Mouse (Mus musculus) frontal cortex, postnatal 36 days (tissue): Measurements from ENCODE around the gene Pcdh9.

Experiments
- DNase-seq, 2 experiments: peaks; one replicate each; pipeline ENCODE4 v3.0.0; 2022; ENCODE audit warnings: low spot score in 2 of 2

Gene Pcdh9

GRCm38 (mm10) chr14:93380757-93381156 is 509.7 kb downstream of the Pcdh9 start:
- DNase-seq: no peak

GRCm38 (mm10) chr14:93376159-93376558 is 514.3 kb downstream of the Pcdh9 start:
- DNase-seq: no peak

- DNase-seq: no peak
These were observed 516.3 kb downstream of the Pcdh9 start for GRCm38 (mm10) chr14:93374181-93374580.

GRCm38 (mm10) chr14:93354150-93354549 is 536.3 kb downstream of the Pcdh9 start:
- DNase-seq: no peak

GRCm38 (mm10) chr14:93350906-93351305 is 539.6 kb downstream of the Pcdh9 start:
- DNase-seq: peak; percentile 27 to 74

GRCm38 (mm10) chr14:93349166-93349565 is 541.3 kb downstream of the Pcdh9 start:
- no peak for DNase-seq

GRCm38 (mm10) chr14:93347031-93347430 is 543.4 kb downstream of the Pcdh9 start:
- DNase-seq: no peak

- no peak for DNase-seq
These were observed 547.7 kb downstream of the Pcdh9 start for GRCm38 (mm10) chr14:93342781-93343180.

- no peak for DNase-seq
These were observed 549.1 kb downstream of the Pcdh9 start for GRCm38 (mm10) chr14:93341390-93341789.

- DNase-seq: no peak
These were observed 561.2 kb downstream of the Pcdh9 start for GRCm38 (mm10) chr14:93329247-93329646.

GRCm38 (mm10) chr14:93317393-93317792 is 573.1 kb downstream of the Pcdh9 start:
- no peak for DNase-seq

- DNase-seq: no peak
These were observed 602.1 kb downstream of the Pcdh9 start for GRCm38 (mm10) chr14:93288361-93288760.

- no peak for DNase-seq
These were observed 602.8 kb downstream of the Pcdh9 start for GRCm38 (mm10) chr14:93287642-93288041.

GRCm38 (mm10) chr14:93285136-93285535 is 605.3 kb downstream of the Pcdh9 start:
- no peak for DNase-seq

- DNase-seq: no peak
These were observed 606.5 kb downstream of the Pcdh9 start for GRCm38 (mm10) chr14:93284009-93284408.

GRCm38 (mm10) chr14:93275661-93276060 is 614.8 kb downstream of the Pcdh9 start:
- no peak for DNase-seq

GRCm38 (mm10) chr14:93274767-93275166 is 615.7 kb downstream of the Pcdh9 start:
- peak; percentile 24 to 29 for DNase-seq

GRCm38 (mm10) chr14:93253411-93253810 is 637.1 kb downstream of the Pcdh9 start:
- DNase-seq: no peak

- DNase-seq: no peak
These were observed 650.2 kb downstream of the Pcdh9 start for GRCm38 (mm10) chr14:93240263-93240662.

GRCm38 (mm10) chr14:93234333-93234732 is 656.1 kb downstream of the Pcdh9 start:
- no peak for DNase-seq

GRCm38 (mm10) chr14:93233599-93233998 is 656.9 kb downstream of the Pcdh9 start:
- DNase-seq: no peak

- peak; percentile 79 to 81 for DNase-seq
These were observed 675.6 kb downstream of the Pcdh9 start for GRCm38 (mm10) chr14:93214846-93215245.

- DNase-seq: no peak
These were observed 690.7 kb downstream of the Pcdh9 start for GRCm38 (mm10) chr14:93199791-93200190.
